12 mouse cellular contexts compared by ENCODE assay signal in the genomic region with DNA sequence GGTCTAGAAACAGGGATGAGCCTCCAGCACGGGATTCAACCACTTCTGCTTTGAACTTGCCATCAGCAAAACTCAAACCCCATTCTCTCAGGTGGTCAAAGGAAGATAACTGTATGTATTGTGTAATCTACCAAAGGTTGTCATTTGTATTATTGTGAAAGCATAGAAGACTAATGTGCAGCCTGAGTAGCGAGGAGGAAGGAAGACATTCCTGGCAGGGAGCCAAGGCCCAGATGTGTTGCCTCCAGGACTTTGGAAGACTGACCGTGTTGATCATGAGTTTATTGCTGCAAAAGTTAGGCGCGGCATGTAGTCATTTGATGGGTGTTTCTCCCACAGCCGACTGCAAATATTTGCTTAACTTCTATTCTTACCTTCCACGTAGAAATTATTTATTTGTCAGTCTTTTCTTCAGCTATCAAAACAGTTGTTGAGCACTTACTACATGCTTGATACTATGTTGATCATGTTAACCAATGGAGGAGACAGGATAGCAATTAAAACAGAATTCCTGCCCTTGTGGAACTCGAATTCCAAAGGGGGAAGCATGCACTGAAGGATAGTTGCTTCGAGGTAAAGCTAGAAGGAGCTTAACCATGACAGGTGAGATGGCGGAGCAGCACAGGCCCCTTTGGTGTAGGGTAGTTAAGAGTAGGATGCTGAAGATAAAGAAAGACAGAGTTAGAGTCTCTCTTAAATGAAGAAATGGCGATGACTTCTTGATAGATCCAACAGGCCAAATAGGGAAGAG. TPM values are rescaled to one million over a fixed set of nuclear protein-coding genes. Genes with fewer than 3 reads are reported as not detected.
A peak's percentile ranks its signal among the peaks of the same experiment; 100 is the strongest.
DNase-seq lines count a peak whose midpoint lies in the region; ATAC-seq and TF ChIP-seq lines count a peak whose summit lies in the region.
"Had no signal": no experiment of that assay in that cellular context is flagged by ENCODE, and none has a peak within 500 bp of the region (broad histone marks: within the 10 kb centered on the region; RNA-seq: fewer than 3 reads in every experiment).

No protein-coding gene starts in this region.

- DNase-seq in kidney, adult 2 months: peak; percentile 47
- peak; percentile 38 for DNase-seq in lung, postnatal 14 days
- DNase-seq in c-Kit-positive CD71-positive TER-119-positive erythroid progenitor cells, embryonic 14.5 days (ENCODE audit: low spot score): no peak
- no peak for DNase-seq in spleen, postnatal 4 days (ENCODE audit: low spot score in 2 of 2)

- H3K4me2 ChIP-seq in kidney, embryonic 16.5 days (replicated peaks; ENCODE audit: low read depth, low read length): no peak overlapping the region
- no peak overlapping the region for H3K4me2 ChIP-seq in intestine, embryonic 15.5 days (replicated peaks)
- H3K4me2 ChIP-seq: hindbrain, embryonic 13.5 days; neural tube, embryonic 12.5 days had no signal

- H3K9me3 ChIP-seq in kidney, embryonic 16.5 days (ENCODE audit: low read length): peaks cover 13% of the 10 kb centered on the region; the same call in 1 of the 2 replicates
- H3K9me3 ChIP-seq in intestine, embryonic 15.5 days: 0 out of 2 replicates have a peak, but pooled peaks cover 4% of the 10 kb centered on the region

- H3K4me3 ChIP-seq in kidney, adult 2 months (ENCODE audit: insufficient read depth, low read depth, low read length): no peak overlapping the region
- H3K4me3 ChIP-seq in kidney, embryonic 16.5 days (ENCODE audit: low read length): no peak overlapping the region
- H3K4me3 ChIP-seq in bone marrow macrophage, adult 2 months (ENCODE audit: insufficient read depth, low read length): no peak overlapping the region
- H3K4me3 ChIP-seq in intestine, embryonic 15.5 days (replicated peaks): no peak overlapping the region
- H3K4me3 ChIP-seq: hindbrain, embryonic 13.5 days; left cerebral cortex, adult 2 months; neural tube, embryonic 12.5 days had no signal

- H3K27me3 ChIP-seq in kidney, adult 2 months (replicated peaks; ENCODE audit: control insufficient read depth, insufficient read depth, low read length): no peaks in the 10 kb centered on the region
- no peaks in the 10 kb centered on the region for H3K27me3 ChIP-seq in kidney, embryonic 16.5 days (ENCODE audit: insufficient read depth, low read length)
- H3K27me3 ChIP-seq in intestine, embryonic 15.5 days (replicated peaks): no peaks in the 10 kb centered on the region
- H3K27me3 ChIP-seq: hindbrain, embryonic 13.5 days; neural tube, embryonic 12.5 days had no signal

- WGBS in kidney, adult 2 months: 53% methylated on average over 11 of the region's 11 CpGs
- WGBS in kidney, embryonic 16.5 days: 63% methylated on average over 11 of the region's 11 CpGs
- 42% methylated on average over 11 of the region's 11 CpGs for WGBS in intestine, embryonic 15.5 days

- H3K4me1 ChIP-seq in kidney, adult 2 months (ENCODE audit: control insufficient read depth, insufficient read depth, low read length): no peaks in the 10 kb centered on the region
- no peaks in the 10 kb centered on the region for H3K4me1 ChIP-seq in kidney, embryonic 16.5 days (ENCODE audit: insufficient read depth, low read length)
- H3K4me1 ChIP-seq in bone marrow macrophage, adult 2 months (ENCODE audit: control insufficient read depth, insufficient read depth, low read length): peaks cover 9% of the 10 kb centered on the region
- H3K4me1 ChIP-seq in intestine, embryonic 15.5 days (replicated peaks): peaks cover 7% of the 10 kb centered on the region
- H3K4me1 ChIP-seq: hindbrain, embryonic 13.5 days; neural tube, embryonic 12.5 days had no signal

- no peak for TF ChIP-seq CTCF in kidney, adult 2 months (conservative IDR thresholded peaks at IDR 0.05; ENCODE audit: insufficient read depth, insufficient read length, low read depth, low read length)
- no peak for TF ChIP-seq CTCF in bone marrow macrophage, adult 2 months (IDR thresholded peaks at IDR 0.05; ENCODE audit: low read depth, low read length)

- ATAC-seq in kidney, embryonic 16.5 days (ENCODE audit: low FRiP score, low TSS enrichment): no peak
- ATAC-seq in intestine, embryonic 15.5 days: peak; percentile 95
- ATAC-seq in erythroblast, adult 5-6 weeks (replicated peaks; ENCODE audit: low FRiP score, poor library complexity, severe bottlenecking): no peak

- no peaks in the 10 kb centered on the region for H3K36me3 ChIP-seq in kidney, adult 2 months (ENCODE audit: control insufficient read depth, insufficient read depth, low read length)
- no peaks in the 10 kb centered on the region for H3K36me3 ChIP-seq in kidney, embryonic 16.5 days (ENCODE audit: insufficient read depth, low read length)
- no peaks in the 10 kb centered on the region for H3K36me3 ChIP-seq in intestine, embryonic 15.5 days
- H3K36me3 ChIP-seq: hindbrain, embryonic 13.5 days; neural tube, embryonic 12.5 days had no signal

- no peak for TF ChIP-seq POLR2A in kidney, adult 2 months (IDR thresholded peaks at IDR 0.05; ENCODE audit: low read depth, low read length)
- TF ChIP-seq POLR2A in bone marrow macrophage, adult 2 months (IDR thresholded peaks at IDR 0.05; ENCODE audit: borderline replicate concordance, low read depth, low read length): no peak

- H3K9ac ChIP-seq in kidney, embryonic 16.5 days (replicated peaks; ENCODE audit: low read length): no peak overlapping the region
- no peak overlapping the region for H3K9ac ChIP-seq in intestine, embryonic 15.5 days
- H3K9ac ChIP-seq: hindbrain, embryonic 13.5 days; neural tube, embryonic 12.5 days had no signal

- no peak overlapping the region for H3K27ac ChIP-seq in kidney, adult 2 months (ENCODE audit: insufficient read depth, low read depth, low read length)
- H3K27ac ChIP-seq in kidney, embryonic 16.5 days (ENCODE audit: low read length): no peak overlapping the region
- 0 out of 2 replicates have a peak overlapping the region, but pooled peaks have one; percentile 8 for H3K27ac ChIP-seq in bone marrow macrophage, adult 2 months (ENCODE audit: insufficient read depth, low read depth, low read length)
- no peak overlapping the region for H3K27ac ChIP-seq in intestine, embryonic 15.5 days
- H3K27ac ChIP-seq: hindbrain, embryonic 13.5 days; left cerebral cortex, adult 2 months; macrophage; neural tube, embryonic 12.5 days had no signal

RNA-seq across cellular contexts. Expression of a gene that starts 40.1 kb away (rescaled TPM):
- 13.8 and 24.3 TPM in 2 replicates for polyA plus RNA-seq in kidney, adult 2 months (2012; rRNA removed)
- polyA plus RNA-seq in kidney, embryonic 16.5 days (2015; fragmentation: Nextera tagmentation; extraction: Ambion mirVana): 218 and 238 TPM in 2 replicates
- polyA plus RNA-seq in bone marrow macrophage, adult 2 months (2012; ENCODE audit: insufficient read depth, insufficient read length, missing spikeins): 468 and 474 TPM in 2 replicates
- 223 and 245 TPM in 2 replicates for polyA plus RNA-seq in intestine, embryonic 15.5 days (2015; fragmentation: Nextera tagmentation; extraction: Ambion mirVana)
- total RNA-seq in erythroblast, adult 5-6 weeks (2015; ENCODE audit: low replicate concordance): 84.5 and 87.1 TPM in 2 replicates
- total RNA-seq in erythroblast, adult 5-6 weeks (2017; ENCODE audit: low replicate concordance): 87.0 and 89.0 TPM in 2 replicates

Comparison
In these comparisons a context has a peak if more than half of its experiments do, and no peak if none do; other contexts are left out.
1. DNase-seq: peak in kidney, adult 2 months (single experiment) and lung, postnatal 14 days (single experiment); none in c-Kit-positive CD71-positive TER-119-positive erythroid progenitor cells, embryonic 14.5 days (single experiment) and spleen, postnatal 4 days (0 of 2).